Mouse (Mus musculus): Measurements from ENCODE around the gene Ncoa3. TPM values are rescaled to one million over a fixed set of nuclear protein-coding genes. Genes with fewer than 3 reads are reported as not detected.

The Ncoa3 gene
- total RNA-seq, 1 experiment from 2014 or later, result 73.0 TPM

- ATAC-seq (replicated peaks; ENCODE audit: insufficient number of reproducible peaks, low FRiP score, low TSS enrichment, poor library complexity, severe bottlenecking), result peak; percentile 58; the same call in 1 of the 2 replicates
Measured at GRCm38 (mm10) chr2:166059684-166060423, 67.4 kb downstream of the Ncoa3 start.

DNA sequence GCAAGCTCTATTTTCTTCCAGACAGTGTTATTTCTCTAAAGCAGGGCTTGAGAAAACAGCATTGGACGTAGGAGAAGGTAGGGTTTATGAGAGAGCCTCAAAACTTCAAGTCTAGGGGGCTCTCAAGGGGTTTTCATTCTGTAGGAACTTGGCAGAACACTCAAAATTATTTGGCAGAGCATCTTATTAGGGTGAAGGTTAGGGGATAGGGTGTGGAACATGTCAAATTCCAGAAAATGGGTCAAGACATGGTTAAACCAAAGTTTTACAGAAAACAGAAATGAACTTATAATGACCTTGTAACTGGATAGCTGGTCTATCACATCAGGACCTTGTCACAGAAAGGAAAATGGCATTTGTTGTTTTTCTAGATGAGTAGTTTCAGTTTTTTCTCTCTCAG lies 69.6 kb downstream of the Ncoa3 start:
- no peak for ATAC-seq (replicated peaks; ENCODE audit: insufficient number of reproducible peaks, low FRiP score, low TSS enrichment, poor library complexity, severe bottlenecking)

GRCm38 (mm10) chr2:166062431-166062830 lies 70.0 kb downstream of the Ncoa3 start:
- ATAC-seq (replicated peaks; ENCODE audit: insufficient number of reproducible peaks, low FRiP score, low TSS enrichment, poor library complexity, severe bottlenecking), result no peak

DNA sequence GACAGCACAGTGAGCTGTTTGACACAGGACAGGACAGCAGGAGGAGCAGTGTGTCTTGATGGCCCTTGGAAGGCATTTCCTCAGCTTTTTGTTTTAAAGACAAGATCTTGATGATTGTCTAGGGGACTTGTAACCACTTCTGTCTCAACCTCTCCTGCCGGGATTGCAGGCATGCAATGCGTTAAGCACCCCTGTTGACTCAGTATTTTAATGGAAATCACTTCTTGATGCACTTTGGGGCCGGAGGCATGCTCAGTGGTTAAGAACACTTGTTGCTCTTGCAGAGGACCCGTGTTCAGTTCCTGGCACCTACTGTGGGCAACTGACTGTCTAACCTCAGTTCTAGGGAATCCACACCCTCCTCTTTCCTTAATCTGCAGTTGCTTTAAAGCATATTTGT lies 74.0 kb downstream of the Ncoa3 start:
- ATAC-seq (replicated peaks; ENCODE audit: insufficient number of reproducible peaks, low FRiP score, low TSS enrichment, poor library complexity, severe bottlenecking), result no peak

DNA sequence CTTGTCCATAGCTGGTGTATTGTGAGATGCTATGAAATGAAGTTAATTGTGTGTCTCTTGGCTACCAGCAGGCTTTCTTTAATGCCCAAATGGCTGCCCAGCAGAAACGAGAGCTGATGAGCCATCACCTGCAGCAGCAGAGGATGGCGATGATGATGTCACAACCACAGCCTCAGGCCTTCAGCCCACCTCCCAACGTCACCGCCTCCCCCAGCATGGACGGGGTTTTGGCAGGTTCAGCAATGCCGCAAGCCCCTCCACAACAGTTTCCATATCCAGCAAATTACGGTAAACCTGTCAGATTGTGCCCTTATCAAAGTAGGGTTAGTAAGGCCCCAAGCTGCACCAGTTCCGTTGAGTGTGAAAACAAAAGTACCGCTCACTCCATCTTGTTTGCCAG lies 75.8 kb downstream of the Ncoa3 start:
- ATAC-seq (replicated peaks; ENCODE audit: insufficient number of reproducible peaks, low FRiP score, low TSS enrichment, poor library complexity, severe bottlenecking), result no peak

- ATAC-seq (replicated peaks; ENCODE audit: insufficient number of reproducible peaks, low FRiP score, low TSS enrichment, poor library complexity, severe bottlenecking), result no peak
Measured at GRCm38 (mm10) chr2:166069164-166069563, 76.7 kb downstream of the Ncoa3 start.

DNA sequence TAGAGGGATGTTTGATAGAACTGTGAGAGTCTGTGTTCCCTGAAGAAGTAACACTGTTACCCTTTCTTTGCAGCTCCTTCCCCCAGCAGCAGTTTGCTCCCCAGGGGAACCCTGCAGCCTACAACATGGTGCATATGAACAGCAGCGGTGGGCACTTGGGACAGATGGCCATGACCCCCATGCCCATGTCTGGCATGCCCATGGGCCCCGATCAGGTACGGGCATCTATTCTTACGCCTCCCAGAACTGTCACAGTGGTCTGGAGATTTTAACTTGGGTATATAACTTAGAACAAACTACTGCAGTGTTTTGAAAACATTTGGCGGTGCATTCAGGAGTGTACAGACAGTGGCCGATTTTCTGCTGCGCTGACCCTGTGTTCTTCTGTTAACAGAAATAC lies 77.3 kb downstream of the Ncoa3 start:
- ATAC-seq (replicated peaks; ENCODE audit: insufficient number of reproducible peaks, low FRiP score, low TSS enrichment, poor library complexity, severe bottlenecking), result no peak

- no peak for ATAC-seq (replicated peaks; ENCODE audit: insufficient number of reproducible peaks, low FRiP score, low TSS enrichment, poor library complexity, severe bottlenecking)
Measured at GRCm38 (mm10) chr2:166071481-166071880, 79.0 kb downstream of the Ncoa3 start.

GRCm38 (mm10) chr2:166071889-166072288 lies 79.5 kb downstream of the Ncoa3 start:
- ATAC-seq (replicated peaks; ENCODE audit: insufficient number of reproducible peaks, low FRiP score, low TSS enrichment, poor library complexity, severe bottlenecking), result no peak

DNA sequence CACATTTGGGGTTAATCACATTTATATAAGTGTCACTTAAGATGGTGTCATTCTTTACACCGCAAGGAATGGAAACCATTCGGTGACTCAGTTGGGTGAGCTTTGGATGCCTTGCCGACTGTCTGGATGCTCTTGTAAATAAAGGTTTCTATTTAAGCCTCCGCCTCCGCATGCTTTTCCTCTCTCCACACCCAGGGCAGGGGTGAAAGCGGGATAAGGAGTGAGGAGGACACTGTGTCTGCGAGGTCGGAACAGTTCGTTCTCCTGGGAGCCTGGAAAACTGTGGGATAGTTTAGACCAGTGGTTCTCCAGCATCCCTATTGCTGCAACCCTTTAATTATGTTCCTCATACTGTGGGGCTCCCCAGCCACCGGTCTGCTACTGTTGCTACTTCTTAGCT lies 80.6 kb downstream of the Ncoa3 start:
- no peak for ATAC-seq (replicated peaks; ENCODE audit: insufficient number of reproducible peaks, low FRiP score, low TSS enrichment, poor library complexity, severe bottlenecking)

DNA sequence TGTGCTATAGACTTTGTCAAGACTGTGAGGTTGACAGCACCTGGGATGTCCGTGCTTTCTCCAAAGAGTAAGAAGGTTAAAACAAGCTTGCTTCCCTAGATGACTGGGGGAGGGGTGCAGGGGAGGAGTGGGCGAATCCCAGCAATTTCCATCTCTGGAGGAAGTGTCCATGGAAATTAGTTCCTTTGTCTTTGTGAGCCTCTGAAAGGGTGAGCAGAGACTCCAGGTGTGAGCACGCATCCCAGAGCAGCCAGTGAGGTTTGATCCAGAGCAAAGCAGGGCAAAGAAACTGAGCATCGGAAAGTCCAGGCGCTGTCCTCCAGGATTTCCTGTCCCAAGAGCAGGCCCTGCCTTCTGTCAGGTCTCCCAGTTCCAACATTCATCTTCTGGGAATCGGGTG lies 81.9 kb downstream of the Ncoa3 start:
- no peak for ATAC-seq (replicated peaks; ENCODE audit: insufficient number of reproducible peaks, low FRiP score, low TSS enrichment, poor library complexity, severe bottlenecking)

DNA sequence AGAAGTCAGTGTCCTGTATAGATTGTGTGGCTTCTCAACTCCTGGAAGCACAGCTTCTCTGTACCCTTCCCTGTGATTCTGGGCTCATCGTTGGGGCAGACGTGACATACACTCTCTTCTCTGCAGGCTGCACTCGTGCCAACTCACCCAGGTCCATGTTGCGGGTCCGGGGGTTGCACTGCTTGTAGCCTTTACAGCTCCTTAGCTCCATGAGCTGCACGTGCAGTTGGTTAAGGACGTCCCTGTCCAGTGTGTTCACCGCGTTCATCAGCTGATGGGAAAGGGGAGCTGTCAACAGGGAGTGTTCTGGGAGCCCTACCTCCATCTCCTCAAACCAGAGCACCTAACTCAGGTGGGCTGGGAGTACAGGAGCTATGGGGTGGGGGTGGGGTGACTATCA lies 84.9 kb downstream of the Ncoa3 start:
- ATAC-seq (replicated peaks; ENCODE audit: insufficient number of reproducible peaks, low FRiP score, low TSS enrichment, poor library complexity, severe bottlenecking), result no peak

- ATAC-seq (replicated peaks; ENCODE audit: insufficient number of reproducible peaks, low FRiP score, low TSS enrichment, poor library complexity, severe bottlenecking), result no peak
Measured at GRCm38 (mm10) chr2:166079231-166079630, 86.8 kb downstream of the Ncoa3 start.

GRCm38 (mm10) chr2:166079961-166080885 lies 87.8 kb downstream of the Ncoa3 start:
- no peak for ATAC-seq (replicated peaks; ENCODE audit: insufficient number of reproducible peaks, low FRiP score, low TSS enrichment, poor library complexity, severe bottlenecking)

DNA sequence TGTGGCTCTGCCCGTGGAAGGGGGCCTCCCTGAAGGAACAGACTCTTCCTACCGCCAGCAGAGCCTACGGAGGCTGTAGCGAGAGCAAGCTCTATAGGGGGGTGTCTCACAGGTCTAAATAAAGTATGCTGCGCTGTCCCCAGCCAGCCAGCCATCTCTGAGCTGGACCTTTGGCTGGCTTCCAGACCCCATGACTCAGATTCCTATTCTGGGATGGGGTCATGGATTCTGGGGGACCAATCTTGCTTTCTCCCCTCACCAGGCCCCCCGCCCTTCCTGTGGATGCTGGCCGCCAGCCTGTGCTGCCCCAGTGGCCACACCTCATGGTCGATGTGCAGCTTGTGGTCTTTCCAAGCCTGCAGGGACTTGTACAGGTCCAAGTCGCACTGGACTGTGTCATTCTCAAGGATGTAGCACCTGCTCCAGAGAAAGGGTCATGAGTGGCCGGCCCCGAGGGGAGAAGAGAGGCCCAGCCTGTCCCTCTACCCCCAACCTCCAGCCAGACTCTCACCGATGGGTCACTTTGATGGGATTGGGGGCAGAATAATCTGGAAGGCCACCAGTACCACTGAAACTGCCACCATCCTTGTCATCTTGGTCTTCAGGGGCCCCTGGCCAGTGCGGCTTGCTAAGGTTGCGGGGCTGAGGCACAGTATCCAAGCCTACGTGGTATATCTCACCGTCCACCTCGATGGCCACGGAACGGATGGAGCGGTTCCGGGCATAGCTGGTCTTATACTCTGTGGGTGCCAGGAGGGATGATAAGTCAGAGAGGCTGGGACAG lies 88.7 kb downstream of the Ncoa3 start:
- ATAC-seq (replicated peaks; ENCODE audit: insufficient number of reproducible peaks, low FRiP score, low TSS enrichment, poor library complexity, severe bottlenecking), result no peak

GRCm38 (mm10) chr2:166082193-166082592 lies 89.8 kb downstream of the Ncoa3 start:
- 0 out of 2 replicates have a peak, but pooled peaks have one; percentile 32 for ATAC-seq (replicated peaks; ENCODE audit: insufficient number of reproducible peaks, low FRiP score, low TSS enrichment, poor library complexity, severe bottlenecking)

DNA sequence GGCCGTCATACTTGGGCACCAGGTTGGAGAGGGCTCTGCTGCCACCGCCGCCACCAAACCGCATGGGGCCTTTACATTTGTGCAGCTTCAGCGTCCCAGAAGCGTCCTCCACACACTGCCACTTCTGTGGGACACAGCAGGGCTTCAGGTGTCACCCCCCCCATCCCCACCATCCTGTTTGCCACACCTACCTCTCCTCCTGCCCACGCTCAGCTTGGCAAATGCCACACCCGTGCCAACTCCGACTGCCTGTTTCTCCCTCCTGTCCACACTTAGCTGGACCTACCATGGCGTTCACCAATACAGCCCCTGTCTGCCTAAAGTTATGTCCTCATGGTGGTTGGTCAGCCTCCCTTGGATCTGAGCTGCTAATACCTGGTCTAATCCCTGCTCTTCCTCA lies 90.2 kb downstream of the Ncoa3 start:
- ATAC-seq (replicated peaks; ENCODE audit: insufficient number of reproducible peaks, low FRiP score, low TSS enrichment, poor library complexity, severe bottlenecking), result no peak

DNA sequence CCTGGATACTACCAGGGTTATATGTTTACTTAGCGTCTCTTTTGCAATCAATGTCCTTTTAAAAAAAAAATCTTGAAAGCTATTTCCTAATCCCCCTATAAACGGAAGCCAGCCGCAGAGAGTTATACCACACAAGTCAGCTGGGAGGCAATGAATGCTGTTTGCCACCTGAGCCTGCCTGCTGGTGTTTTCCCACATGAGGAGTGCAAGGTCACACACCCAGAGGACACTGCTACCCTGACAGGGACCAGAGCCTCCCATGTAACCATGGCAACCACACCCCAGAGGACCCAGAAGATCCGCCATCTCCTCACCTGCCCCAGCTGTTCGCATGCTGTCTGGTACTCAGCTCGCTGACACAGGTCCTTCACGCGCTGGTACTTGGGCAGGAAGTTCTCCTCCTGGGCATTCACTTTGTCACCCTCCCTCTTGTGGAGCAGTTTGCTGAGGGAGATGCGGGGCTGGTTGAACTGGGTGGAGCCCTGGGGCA lies 91.2 kb downstream of the Ncoa3 start:
- peak; percentile 22; the same call in 1 of the 2 replicates for ATAC-seq (replicated peaks; ENCODE audit: insufficient number of reproducible peaks, low FRiP score, low TSS enrichment, poor library complexity, severe bottlenecking)

DNA sequence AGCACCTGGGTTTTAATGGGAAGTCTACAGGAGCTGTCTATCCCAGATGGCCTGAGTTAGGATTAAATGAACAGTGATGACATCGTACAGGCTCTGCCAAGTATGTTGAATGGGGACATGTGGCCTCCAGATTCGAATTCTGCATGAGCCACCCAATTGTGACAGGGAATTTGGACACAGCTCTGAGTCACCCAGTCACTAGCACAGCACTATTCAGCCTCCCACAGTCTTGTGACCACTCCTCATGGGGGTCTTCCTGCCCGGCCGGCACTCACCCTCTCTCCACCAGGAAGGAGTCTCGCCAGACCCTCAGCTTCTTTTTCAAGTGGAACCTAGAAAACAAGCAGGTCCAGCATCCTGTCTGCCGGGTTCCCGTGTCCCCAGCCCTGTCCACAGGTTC lies 91.7 kb downstream of the Ncoa3 start:
- ATAC-seq (replicated peaks; ENCODE audit: insufficient number of reproducible peaks, low FRiP score, low TSS enrichment, poor library complexity, severe bottlenecking), result no peak
